ENCODE assay signal across 9 mouse cellular contexts in genomic region chr8:114438236-114438635, GRCm38 (mm10). TPM values are rescaled to one million over a fixed set of nuclear protein-coding genes. Genes with fewer than 3 reads are reported as not detected.
DNase-seq lines count a peak whose midpoint lies in the region; ATAC-seq and TF ChIP-seq lines count a peak whose summit lies in the region.
"Had no signal": no experiment of that assay in that cellular context is flagged by ENCODE, and none has a peak within 500 bp of the region (broad histone marks: within the 10 kb centered on the region; RNA-seq: fewer than 3 reads in every experiment).

No protein-coding gene starts in this region.

- no peaks in the 10 kb centered on the region for H3K27me3 ChIP-seq in forebrain, embryonic 11.5 days (ENCODE audit: control insufficient read depth, insufficient read depth, low read length)
- no peaks in the 10 kb centered on the region for H3K27me3 ChIP-seq in forebrain, embryonic 13.5 days
- no peaks in the 10 kb centered on the region for H3K27me3 ChIP-seq in spleen, adult 2 months (ENCODE audit: control insufficient read depth, insufficient read depth, low read length)
- H3K27me3 ChIP-seq: limb, embryonic 13.5 days had no signal

- no peak overlapping the region for H3K27ac ChIP-seq in forebrain, embryonic 11.5 days (ENCODE audit: low read depth, low read length)
- no peak overlapping the region for H3K27ac ChIP-seq in forebrain, embryonic 13.5 days
- H3K27ac ChIP-seq in spleen, adult 2 months (ENCODE audit: insufficient read depth, low read length) = no peak overlapping the region
- H3K27ac ChIP-seq: limb, embryonic 13.5 days had no signal

- H3K9ac ChIP-seq in forebrain, embryonic 11.5 days (ENCODE audit: low read length) = no peak overlapping the region
- H3K9ac ChIP-seq in forebrain, embryonic 13.5 days = no peak overlapping the region
- H3K9ac ChIP-seq: limb, embryonic 13.5 days had no signal

- H3K9me3 ChIP-seq in forebrain, embryonic 11.5 days (ENCODE audit: control insufficient read depth, low read length) = no peaks in the 10 kb centered on the region
- H3K9me3 ChIP-seq in forebrain, embryonic 13.5 days (replicated peaks) = no peaks in the 10 kb centered on the region
- H3K9me3 ChIP-seq: limb, embryonic 13.5 days had no signal

- no peaks in the 10 kb centered on the region for H3K36me3 ChIP-seq in forebrain, embryonic 11.5 days (ENCODE audit: control insufficient read depth, insufficient read depth, low read length)
- no peaks in the 10 kb centered on the region for H3K36me3 ChIP-seq in forebrain, embryonic 13.5 days (ENCODE audit: poor library complexity, severe bottlenecking)
- H3K36me3 ChIP-seq in spleen, adult 2 months (ENCODE audit: control insufficient read depth, insufficient read depth, low read length) = no peaks in the 10 kb centered on the region
- H3K36me3 ChIP-seq: limb, embryonic 13.5 days had no signal

- H3K4me1 ChIP-seq in forebrain, embryonic 11.5 days (replicated peaks; ENCODE audit: control insufficient read depth, insufficient read depth, low read length) = no peaks in the 10 kb centered on the region
- H3K4me1 ChIP-seq in forebrain, embryonic 13.5 days = peaks cover 10% of the 10 kb centered on the region
- no peaks in the 10 kb centered on the region; the same call in 1 of the 2 replicates for H3K4me1 ChIP-seq in lung, adult 2 months (ENCODE audit: control insufficient read depth, insufficient read depth, low read length)
- H3K4me1 ChIP-seq in spleen, adult 2 months (ENCODE audit: control insufficient read depth, insufficient read depth, insufficient read length) = peaks cover 2% of the 10 kb centered on the region; the same call in 1 of the 2 replicates

- 12% methylated on average over 6 of the region's 6 CpGs for WGBS in forebrain, embryonic 11.5 days
- WGBS in forebrain, embryonic 13.5 days = 11% methylated on average over 6 of the region's 6 CpGs
- 8% methylated on average over 6 of the region's 6 CpGs for WGBS in lung, adult 2 months
- WGBS in spleen, adult 2 months = 8% methylated on average over 6 of the region's 6 CpGs

- TF ChIP-seq CTCF in lung, adult 2 months (IDR thresholded peaks at IDR 0.05; ENCODE audit: insufficient read depth, low read length) = peak; percentile 91
- TF ChIP-seq CTCF in spleen, adult 2 months (IDR thresholded peaks at IDR 0.05; ENCODE audit: extremely low read depth, insufficient read depth, insufficient read length, insufficient replicate concordance) = peak; percentile 69; the same call in 1 of the 2 replicates

- no peak overlapping the region for H3K4me2 ChIP-seq in forebrain, embryonic 11.5 days (ENCODE audit: low read depth, low read length, severe bottlenecking)
- H3K4me2 ChIP-seq in forebrain, embryonic 13.5 days = no peak overlapping the region

- DNase-seq in forebrain, embryonic 11.5 days (ENCODE audit: low spot score) = peak; percentile 81
- DNase-seq in right cerebral cortex, postnatal 14 days = peak; percentile 68
- DNase-seq in right cerebral cortex, adult 18-20 months = no peak
- DNase-seq in cerebellum, adult 9-11 months = peak; percentile 50
- peak; percentile 35 for DNase-seq in hindlimb bud, embryonic 11.5 days (ENCODE audit: extremely low spot score, low read depth, low spot score)
- DNase-seq in lung, adult 2 months = peak; percentile 43
- DNase-seq in spleen, adult 2 months (ENCODE audit: low read depth in 1 of 2, low spot score in 2 of 2) = peak; percentile 25 to 34

- no peak overlapping the region for H3K4me3 ChIP-seq in forebrain, embryonic 11.5 days (ENCODE audit: low read depth, low read length)
- H3K4me3 ChIP-seq in forebrain, embryonic 13.5 days = no peak overlapping the region
- H3K4me3 ChIP-seq in lung, adult 2 months (replicated peaks; ENCODE audit: extremely low read depth, low read depth, low read length) = no peak overlapping the region
- H3K4me3 ChIP-seq in spleen, adult 2 months (ENCODE audit: extremely low read depth, insufficient read depth, insufficient read length) = no peak overlapping the region
- H3K4me3 ChIP-seq: limb, embryonic 13.5 days had no signal

- no peak for ATAC-seq in forebrain, embryonic 11.5 days (replicated peaks; ENCODE audit: low FRiP score)
- ATAC-seq in forebrain, embryonic 13.5 days = no peak

- TF ChIP-seq POLR2A in lung, adult 2 months (IDR thresholded peaks at IDR 0.05; ENCODE audit: borderline replicate concordance, extremely low read depth, low read depth, low read length) = no peak
- no peak for TF ChIP-seq POLR2A in spleen, adult 2 months (IDR thresholded peaks at IDR 0.05; ENCODE audit: low read depth, low read length)

RNA-seq across cellular contexts. Expression of gene Wwox, which starts 1.2 kb away (rescaled TPM):
- 13.6 and 13.8 TPM in 2 replicates for polyA plus RNA-seq in forebrain, embryonic 11.5 days (2014; fragmentation: Nextera tagmentation; extraction: Ambion mirVana)
- 10.2 and 10.4 TPM in 2 replicates for polyA plus RNA-seq in forebrain, embryonic 13.5 days (2015; fragmentation: Nextera tagmentation; extraction: Ambion mirVana)
- 8.5 and 8.7 TPM in 2 replicates for polyA plus RNA-seq in lung, adult 2 months (2012; rRNA removed)
- 3.8 and 4.7 TPM in 2 replicates for polyA plus RNA-seq in spleen, adult 2 months (2012; rRNA removed)

RNA-seq across cellular contexts. Expression of gene Clec3a, which starts 20.4 kb away (rescaled TPM):
- polyA plus RNA-seq in forebrain, embryonic 11.5 days (2014; fragmentation: Nextera tagmentation; extraction: Ambion mirVana) = not detected in 2 replicates
- polyA plus RNA-seq in forebrain, embryonic 13.5 days (2015; fragmentation: Nextera tagmentation; extraction: Ambion mirVana) = not detected in 2 replicates
- polyA plus RNA-seq in lung, adult 2 months (2012; rRNA removed) = not detected in 2 replicates
- polyA plus RNA-seq in spleen, adult 2 months (2012; rRNA removed) = not detected in 2 replicates
